Mouse (Mus musculus): ENCODE data around the gene Cited4. TPM values are rescaled to one million over a fixed set of nuclear protein-coding genes. Genes with fewer than 3 reads are reported as not detected.

The Cited4 gene
- total RNA-seq (2021): 1 to 10 TPM; 1.8 to 2.8 TPM

DNA sequence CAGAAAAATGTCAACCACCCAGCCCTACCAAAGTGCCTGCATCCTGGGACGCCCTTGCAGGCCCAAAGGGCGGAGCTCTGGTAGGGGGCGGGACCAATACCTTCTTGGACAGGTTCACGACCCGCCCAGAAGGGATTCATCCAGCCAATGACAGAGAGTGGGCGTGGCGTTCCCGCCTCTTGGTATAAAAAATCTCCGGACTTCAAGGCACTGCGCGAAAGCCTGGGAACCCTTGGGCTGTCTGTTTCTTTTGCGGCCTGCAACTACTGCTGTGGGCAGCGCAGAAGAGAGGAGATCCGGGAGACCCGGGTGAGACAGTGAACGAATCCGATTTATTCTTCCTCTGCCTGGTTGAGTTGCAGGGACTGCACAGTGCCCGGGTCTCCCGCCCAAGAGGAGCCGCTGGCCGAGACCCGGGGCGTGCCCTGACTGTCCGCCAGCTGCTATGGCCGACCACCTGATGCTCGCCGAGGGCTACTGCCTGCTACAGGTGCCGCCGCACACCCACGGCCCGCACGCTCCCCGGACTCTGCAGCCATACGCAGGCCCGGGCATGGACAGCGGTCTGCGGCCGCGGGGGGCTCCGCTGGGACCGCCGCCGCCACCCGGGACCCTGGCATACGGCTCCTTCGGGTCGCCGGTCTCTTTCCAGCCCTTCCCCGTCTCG, at the start of gene Cited4:
Cited4 (plus strand) TSS at position 215 of the 667 bp plus-strand sequence.
- DNase-seq (ENCODE audit: extremely low spot score in 1 of 2, low spot score in 1 of 2): peak; percentile 45 to 64

DNA sequence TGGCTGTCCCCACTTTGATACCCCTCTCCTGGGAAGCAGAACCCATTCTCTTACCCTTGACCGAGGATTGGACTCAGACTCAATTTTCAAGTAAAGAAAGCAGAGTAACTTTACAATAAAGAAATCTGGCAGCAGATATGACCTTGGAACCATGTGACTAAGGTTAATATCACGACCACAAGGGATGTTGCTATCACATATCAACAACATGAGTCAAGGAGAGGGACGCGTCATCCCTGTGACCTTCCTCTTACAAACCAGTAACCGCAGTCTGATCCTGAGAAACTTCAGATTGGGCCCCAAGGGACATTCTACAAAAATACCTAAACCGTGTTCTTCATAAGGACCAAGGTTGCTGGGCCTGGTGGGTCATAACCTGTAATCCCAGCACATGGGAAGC, 38.6 kb upstream of the Cited4 start:
- DNase-seq (ENCODE audit: extremely low spot score in 1 of 2, low spot score in 1 of 2): no peak

DNA sequence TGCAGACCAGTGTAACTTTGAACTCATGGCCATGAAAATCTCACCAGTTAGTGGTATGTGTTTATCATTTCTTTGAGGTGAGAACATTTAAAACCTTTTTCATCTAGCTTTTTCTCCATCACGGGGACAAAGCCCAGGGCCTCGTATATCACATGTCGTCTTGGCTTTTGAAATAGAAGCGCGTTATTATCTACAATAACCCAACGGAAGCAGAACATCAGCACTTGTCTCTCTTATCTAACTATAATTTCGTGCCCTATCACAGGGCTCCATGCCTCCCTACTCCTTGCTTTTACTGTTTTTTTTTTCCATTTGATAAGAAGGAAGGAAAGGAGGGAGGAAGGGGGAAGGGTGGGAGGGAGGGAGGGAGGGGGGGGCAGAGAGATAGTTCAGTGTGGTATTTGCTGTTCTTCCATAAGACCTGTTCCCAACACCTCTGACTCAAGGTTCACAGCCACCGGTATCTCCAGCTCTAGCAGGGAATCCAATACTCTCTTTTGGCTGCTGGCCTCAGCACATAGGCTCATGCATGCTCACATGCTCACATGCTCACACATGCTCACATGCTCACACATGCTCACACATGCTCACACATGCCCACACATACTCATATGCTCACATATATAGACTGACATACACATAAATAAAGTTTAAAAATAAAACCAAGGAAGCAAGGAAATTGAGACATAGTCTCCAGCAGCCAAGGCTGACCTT, 36.0 kb upstream of the Cited4 start:
- DNase-seq (ENCODE audit: extremely low spot score in 1 of 2, low spot score in 1 of 2): no peak

DNA sequence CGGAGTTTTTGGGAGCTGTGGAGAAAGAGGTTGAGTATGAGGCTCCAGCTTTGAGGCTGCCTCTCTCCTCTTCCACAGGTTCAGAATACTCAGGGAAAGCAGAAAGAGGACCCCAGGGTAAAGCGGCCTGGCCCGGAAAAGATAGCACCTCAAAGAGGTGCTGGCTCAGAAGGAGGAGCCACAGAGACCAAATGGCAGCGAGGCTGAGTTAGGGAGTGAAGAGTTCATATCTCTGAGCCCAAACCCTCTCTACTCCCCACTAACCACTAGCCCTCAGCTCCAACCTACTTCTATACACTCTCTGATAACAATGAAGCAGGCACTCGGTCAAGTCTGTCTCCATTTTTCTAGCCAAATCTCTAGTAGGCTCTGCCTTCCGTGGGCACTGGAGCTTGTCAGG, 34.5 kb upstream of the Cited4 start:
- DNase-seq (ENCODE audit: extremely low spot score in 1 of 2, low spot score in 1 of 2): no peak

DNA sequence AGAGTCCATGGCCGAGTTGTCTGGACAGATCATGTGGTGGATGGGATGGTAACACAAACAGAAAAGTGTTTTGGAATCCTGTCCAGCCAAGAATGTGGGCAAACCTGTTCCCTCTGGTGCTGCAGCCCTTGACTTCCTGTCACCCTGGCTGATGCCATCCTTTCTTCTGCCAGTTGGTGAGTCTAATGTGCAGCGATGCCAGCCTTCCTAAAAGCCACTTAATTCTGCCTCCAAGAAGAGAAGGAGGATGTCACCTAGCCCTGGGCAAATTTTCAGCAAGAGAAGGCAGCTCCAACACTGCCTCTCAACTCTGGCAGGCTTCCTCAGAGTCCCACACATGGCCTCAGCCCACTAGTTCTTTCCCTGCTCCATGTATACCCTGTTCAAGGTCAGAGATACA, 31.0 kb upstream of the Cited4 start:
- no peak for DNase-seq (ENCODE audit: extremely low spot score in 1 of 2, low spot score in 1 of 2)

DNA sequence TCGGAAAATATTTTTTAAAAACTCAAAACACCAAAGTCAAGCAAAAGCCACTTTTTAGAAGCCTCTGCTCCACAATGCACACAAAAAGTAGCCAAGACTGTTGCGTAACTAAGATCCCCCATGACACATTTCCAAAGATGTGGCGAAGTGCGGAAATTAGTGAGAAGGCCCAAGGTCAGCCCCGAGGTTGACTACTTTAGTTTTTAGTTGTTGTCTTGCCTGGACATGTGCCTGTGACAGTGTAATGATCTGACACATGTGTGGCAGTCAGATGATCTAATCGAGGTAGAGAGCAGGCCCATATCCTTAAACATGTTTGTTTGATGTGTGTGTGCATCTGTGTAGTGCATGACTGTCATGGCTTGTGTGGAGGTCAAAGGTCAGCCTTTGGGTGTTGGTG, 24.4 kb upstream of the Cited4 start:
- DNase-seq (ENCODE audit: extremely low spot score in 1 of 2, low spot score in 1 of 2): no peak

DNA sequence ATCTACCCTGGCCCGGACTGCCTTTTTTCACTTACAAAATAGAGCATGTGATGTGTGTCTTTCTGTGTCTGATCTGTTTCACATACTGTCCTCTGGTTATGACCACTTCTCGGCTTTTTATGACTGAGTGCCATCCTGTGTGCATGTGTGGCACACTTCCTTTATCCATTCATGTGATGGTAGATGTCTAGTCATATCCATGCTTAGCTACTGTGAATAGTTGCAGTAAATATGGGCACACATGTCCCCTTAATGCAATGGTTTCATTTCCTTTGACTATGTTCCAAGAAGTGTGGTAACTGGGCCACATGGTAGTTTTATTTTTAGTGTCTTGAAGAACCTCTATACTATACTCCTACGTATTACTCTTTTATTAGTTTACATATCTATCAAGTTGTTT, 22.5 kb upstream of the Cited4 start:
- no peak for DNase-seq (ENCODE audit: extremely low spot score in 1 of 2, low spot score in 1 of 2)

DNA sequence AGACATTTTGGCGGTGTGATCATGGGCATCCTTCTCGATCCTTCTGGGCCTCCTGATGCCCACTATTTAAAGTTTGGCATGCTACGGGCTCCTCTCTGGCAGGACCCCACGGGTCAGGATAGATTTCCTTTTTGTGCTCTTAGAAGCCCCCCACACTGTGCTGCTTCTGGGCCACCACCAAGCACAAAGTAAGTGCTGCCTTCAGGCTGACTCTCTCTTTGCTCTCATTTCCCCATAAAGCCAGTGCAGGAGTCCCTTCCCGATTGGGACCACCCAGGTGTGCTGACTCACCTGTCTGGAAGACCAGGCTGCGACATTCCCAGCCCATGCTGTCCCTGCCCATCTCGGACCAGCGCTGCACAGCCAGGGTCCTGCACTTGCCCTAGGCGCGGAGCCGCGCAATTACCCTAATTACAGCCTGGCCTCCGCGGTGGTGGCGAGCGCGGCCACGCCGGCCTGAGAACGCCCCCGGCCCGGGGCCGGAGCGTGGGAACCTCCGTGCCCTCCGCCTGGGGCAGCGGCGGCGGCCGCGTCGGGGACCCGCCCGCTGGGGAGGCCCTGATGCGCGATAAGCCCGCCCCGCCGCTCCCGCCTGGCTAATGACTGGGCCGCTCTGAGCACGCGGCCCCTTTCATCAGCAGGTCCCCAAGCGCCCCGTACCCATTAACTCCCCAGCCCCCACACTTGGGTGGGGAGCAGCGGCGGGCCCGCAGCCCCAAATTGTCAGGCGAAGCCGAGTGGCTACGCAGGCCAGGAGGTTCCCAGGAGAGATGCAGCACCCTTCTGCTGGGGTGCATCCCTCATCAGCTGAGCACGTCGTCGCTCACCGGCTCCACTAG, 16.8 kb upstream of the Cited4 start:
- peak; percentile 22 to 55 for DNase-seq (ENCODE audit: extremely low spot score in 1 of 2, low spot score in 1 of 2)

DNA sequence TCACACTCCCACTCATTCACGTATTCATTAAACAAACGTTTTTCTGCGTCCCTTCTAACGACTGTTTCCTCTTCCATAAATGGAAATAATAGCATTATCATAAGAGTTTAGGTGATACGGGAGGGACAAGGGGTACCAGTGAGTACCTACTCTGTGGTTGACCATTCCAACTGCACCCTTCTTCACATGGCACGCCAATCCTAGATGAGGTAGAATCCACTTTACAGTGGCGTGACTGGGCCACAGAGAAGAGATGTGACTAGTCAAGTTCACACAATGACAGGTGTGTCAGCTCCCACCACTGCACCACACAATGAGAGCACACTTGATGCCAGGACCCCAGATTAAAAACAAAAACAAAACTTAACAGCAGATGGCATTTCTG, 16.2 kb upstream of the Cited4 start:
- no peak for DNase-seq (ENCODE audit: extremely low spot score in 1 of 2, low spot score in 1 of 2)

DNA sequence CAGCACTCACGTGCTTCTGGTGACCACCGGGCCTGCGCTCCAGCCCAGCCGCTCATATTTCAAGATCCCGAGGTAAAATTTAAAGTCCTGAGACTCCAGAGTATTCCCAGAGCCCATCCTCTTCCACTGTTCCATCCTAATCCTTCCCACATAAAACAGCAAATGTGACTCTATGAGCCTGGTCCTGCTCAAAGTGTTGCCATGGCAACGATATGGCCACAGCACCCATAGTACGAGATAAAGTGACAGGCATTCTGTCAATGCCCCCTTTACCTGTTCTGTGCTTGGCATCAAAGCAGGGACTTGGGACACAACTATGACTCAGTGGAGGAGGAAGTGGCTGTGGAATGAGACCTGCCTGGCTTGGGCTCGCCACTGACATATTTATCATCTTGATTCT, 10.5 kb upstream of the Cited4 start:
- DNase-seq (ENCODE audit: extremely low spot score in 1 of 2, low spot score in 1 of 2): no peak

DNA sequence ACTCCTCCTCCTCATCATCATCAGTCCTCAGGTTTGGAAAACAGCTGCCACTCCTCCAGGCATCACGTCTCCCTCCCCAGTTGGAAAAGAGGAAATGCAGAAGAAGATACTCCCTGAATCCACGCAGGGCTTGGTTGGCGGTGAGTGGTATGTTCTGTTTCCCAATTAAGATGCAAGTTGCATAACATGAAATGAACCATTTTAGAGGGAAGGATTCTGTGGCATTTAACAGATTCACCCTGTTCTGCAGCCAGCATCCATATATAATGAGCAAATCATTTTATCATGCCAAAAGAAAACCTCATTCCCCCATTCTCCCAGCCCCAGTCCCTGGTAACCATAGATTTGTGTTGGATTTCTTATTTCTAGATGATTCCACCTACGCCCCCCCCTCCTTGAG, 5.9 kb upstream of the Cited4 start:
- DNase-seq (ENCODE audit: extremely low spot score in 1 of 2, low spot score in 1 of 2): no peak

DNA sequence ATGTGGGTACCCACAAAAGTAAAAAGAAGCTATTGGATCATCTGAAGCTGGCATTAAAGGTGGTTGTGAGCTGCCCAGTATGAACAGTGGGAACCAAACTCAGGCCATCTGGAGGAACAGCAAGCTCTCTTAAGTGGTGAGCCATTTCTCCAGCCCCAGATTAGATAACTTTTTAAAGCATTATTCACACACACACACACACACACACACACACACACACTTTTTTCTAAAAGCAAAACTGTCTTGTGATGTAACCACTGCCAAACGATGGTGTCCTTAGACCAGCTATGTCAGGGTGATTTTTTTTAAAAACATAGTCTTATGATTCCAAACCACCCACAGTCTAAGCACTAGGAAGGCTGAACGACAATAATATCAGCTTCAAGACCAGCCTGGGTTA, 1.8 kb upstream of the Cited4 start:
- DNase-seq (ENCODE audit: extremely low spot score in 1 of 2, low spot score in 1 of 2): no peak

DNA sequence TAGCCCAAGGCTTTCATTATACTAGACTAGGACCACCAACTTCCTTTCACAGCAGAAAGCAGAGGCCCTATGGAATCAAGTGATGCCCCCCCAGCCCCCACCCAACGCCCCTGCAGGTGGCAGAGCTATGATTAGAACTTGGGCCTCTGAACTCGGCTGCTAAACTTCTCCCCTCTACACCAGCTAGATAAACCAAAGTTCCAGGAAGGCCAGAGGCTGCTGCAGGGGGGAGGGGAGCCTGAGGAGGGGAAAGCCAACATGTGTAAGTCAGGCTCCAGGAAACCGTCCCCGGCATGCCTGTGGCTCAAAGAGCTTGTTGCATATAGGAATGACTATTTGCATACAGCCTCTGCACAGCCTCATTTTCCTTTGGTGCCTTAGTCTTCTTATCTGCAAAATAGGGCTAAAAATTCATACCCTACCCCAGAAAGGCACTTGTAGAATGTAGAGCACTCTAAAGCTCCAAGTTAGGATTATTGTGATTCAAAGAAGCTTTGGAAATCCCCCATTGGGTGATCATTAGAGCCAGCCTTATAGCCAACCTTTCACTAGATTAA, 1.1 kb upstream of the Cited4 start:
- DNase-seq (ENCODE audit: extremely low spot score in 1 of 2, low spot score in 1 of 2): no peak

DNA sequence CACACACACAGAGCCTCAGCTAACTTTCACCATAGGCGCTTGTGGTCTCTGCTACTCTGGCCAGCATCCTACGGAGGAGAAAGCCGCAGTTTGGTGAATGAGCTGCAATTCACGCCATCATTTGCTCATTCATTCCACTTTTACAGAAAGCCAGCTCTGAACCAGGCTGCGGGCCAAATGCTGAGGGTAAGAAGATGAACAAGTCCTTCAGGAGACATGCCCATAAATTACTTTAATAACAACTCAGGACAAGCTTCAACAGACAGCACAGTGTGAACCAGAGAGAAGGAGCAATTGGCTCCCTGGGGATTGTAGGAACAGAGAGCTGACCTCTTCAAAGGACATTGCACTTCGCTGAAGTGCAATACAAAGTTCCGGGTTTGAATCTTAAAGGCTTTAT, 590 bp upstream of the Cited4 start:
- no peak for DNase-seq (ENCODE audit: extremely low spot score in 1 of 2, low spot score in 1 of 2)

DNA sequence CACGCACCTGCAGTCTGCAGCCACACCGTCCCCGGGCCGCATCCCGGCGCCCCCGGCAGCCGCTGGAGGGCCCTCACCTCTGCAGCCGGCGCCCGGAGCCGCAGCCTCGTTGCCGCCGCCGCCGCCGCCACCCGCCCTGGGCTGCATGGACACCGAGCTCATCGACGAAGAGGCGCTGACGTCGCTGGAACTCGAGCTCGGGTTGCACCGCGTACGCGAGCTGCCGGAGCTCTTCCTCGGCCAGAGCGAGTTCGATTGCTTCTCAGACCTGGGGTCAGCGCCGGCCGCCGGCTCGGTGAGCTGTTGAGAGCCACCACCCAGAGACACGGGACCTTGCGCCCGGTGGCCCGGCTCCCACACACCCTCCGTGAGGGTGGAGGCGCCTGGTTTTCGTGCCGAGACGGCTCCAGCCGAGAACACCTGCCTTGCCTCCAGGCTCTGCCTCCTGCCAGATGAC, 701 bp downstream of the Cited4 start:
- DNase-seq (ENCODE audit: extremely low spot score in 1 of 2, low spot score in 1 of 2): peak; percentile 26 to 29

DNA sequence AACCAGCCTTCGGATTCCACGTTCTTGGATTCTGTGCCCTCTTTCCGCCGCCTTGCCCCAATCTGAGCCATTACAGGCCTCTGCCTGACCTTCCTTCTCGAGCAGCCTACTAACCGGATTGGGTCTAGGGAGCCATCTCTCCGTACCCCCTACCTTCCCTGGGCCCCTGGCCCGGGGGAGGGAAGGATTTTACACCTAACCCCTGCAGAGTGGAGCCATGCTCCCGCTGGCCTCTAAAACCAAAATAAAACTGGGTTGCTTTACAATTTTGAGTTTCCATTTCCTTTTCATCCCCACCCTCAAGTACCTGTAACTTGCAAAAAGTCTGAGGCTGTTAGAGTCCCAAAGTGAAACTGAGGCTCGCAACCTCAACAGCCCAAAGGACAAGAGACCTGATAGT, 1.2 kb downstream of the Cited4 start:
- no peak for DNase-seq (ENCODE audit: extremely low spot score in 1 of 2, low spot score in 1 of 2)

DNA sequence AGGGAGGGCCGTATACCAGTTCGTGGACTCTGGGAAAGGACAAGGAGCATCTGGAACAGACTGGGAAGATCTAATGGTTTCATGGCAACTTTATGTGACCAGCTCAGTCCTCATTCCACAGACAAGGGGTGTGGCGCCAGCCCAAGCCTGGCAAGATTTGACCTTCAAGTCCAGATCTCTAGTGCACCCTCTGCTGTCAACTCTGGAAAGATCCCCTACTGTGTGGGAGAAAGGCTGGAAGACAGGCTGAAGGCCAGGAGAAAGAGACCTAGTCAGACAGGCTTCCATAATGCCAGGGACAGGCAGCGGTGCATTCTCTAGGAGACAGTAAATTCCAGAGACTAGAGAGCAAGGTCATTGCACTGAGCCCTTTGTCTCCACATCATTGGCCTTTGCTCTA, 2.2 kb downstream of the Cited4 start:
- no peak for DNase-seq (ENCODE audit: extremely low spot score in 1 of 2, low spot score in 1 of 2)

DNA sequence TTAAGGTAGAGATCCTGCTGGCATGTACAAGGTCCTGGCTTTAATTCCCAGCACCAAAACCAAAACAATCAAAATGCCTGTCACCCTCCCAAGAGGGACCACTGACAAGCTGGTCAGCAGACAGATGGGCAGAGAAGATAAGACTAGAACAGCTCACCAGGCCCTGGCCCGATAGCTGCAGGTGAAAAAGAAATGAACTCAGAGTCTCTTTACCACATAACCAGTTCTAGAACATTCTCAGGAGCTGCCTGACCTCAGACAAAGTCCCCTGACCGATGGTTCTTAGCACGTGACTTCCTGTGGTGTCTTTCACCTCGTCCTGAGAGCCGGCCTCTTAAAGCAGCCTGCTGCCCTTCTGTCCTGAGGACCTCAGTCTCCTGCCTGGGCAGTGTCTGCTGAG, 3.2 kb downstream of the Cited4 start:
- DNase-seq (ENCODE audit: extremely low spot score in 1 of 2, low spot score in 1 of 2): no peak

DNA sequence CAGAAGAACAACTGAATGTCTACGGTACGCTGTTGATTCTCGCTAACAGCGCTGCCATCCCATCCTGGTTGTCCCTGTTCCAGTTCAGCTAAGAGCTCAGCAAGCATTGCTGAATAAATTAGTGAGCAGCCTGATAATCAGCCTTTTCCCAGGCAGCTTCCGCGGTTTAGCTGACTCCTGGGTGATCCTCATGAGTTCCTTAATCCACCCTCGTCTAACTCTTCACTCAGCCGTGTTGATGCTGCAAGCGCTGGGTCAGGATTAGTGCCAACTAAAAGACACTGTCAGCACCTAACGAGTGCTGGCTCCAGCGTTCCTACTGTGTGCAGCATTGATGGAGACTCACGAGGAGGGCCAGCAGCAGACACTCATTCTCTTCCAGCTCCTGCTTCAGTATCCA, 4.7 kb downstream of the Cited4 start:
- no peak for DNase-seq (ENCODE audit: extremely low spot score in 1 of 2, low spot score in 1 of 2)

DNA sequence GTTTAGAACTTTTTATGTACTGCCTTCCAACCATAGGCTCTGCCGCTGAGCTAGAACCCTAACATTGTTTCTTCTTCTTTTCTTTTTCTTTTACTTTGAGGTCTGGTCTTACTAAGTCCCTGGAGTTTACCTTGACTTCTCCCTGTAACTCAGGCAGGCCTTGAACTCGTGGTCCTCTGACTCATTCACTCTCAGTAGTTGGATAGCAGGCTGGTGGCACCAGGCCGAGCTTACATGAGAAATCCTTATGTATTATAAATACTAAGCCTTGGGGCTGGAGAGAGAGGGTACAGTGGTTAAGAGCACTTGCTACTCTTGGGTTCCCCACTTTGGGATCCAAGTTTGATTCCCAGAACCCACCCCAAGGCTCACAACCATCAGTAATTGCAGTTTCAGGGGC, 7.2 kb downstream of the Cited4 start:
- no peak for DNase-seq (ENCODE audit: extremely low spot score in 1 of 2, low spot score in 1 of 2)

DNA sequence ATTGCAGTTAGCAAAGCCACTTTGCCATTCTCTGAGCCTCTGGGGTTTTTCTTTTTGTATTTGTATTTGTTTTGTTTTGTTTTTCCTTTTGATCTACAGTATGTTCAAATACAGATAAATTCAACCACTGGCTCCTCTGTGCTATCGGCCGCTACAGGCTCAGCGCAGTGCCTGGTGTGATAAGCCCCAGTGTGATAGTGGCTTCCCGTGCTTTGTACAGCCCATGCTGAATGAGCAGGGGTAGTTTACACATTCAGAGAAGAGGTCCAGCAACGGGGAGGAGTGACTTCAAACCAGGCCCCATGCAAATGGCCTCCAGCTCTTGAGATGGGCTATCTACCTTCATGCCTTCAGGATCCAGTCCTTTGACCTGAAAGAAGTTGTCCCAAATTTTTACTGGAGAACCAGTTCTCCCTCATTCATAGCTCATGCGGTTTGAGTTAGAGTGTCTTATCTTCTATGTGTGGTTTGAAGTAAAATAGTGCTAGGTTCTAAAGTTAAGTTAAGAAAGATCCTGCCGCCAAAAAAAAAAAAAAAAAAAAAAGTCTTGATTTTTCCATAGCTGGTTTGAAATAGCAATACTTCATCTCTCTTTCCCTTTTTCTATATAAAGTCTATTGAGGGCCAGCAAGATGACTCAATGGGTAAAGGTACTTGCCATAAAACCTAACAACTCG, 8.5 kb downstream of the Cited4 start:
- DNase-seq (ENCODE audit: extremely low spot score in 1 of 2, low spot score in 1 of 2): no peak
